Mouse (Mus musculus): ENCODE results near the gene Prkcd.

Prkcd gene

DNA sequence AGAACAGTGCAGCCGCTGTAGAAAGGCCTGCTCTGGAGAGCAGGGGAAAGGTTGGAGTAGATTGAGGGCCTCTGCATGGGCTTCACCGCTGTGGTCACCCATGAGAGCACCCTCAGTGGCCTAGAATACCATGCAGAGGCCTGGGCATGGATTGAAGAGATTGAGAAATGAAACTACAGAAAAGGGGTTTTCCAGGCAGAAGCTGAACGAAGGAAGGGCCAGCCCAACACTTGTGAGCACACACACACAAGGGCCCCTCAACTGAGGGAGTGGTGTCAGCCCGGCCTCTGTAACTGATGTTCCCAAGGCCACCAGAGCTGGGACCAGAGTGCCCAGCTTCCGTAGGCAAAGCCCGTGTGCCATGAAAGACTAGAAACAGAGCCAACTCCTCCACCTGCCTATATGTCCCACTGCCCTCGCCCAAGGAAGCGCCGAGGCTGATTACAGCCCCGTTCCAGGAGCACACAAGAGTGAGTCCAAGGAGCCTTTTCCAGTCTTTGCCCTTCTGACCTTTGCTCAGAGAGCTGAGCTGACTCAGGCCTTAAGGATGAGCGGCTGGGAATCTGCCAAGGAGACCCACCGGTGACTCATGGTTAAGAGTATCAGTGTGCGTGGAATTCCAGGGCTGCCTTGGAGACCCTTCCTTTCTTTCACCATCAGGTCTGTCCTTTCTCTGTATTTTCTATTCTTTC is 9.4 kb upstream of the Prkcd start:
- no peak for ATAC-seq (ENCODE audit: insufficient number of reproducible peaks, low FRiP score, low TSS enrichment)

DNA sequence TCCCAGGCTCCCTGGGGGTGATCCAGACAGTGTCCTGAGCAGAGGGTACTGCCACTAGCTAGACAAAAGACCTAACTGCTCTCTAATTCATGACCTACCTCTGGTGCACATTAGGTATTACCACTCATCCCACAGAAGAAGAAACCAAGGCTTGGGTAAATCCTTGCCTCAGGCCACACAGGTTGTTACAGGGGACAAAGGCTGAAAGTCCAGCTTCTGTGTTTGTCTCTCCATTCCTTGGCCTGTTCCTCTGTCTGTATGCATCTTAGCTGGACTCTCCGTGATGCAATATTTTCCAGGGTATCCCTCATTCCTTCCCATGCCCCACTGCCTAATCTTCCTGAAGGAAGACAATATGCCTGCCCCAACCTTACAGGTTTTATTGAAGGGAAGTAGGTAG is 8.4 kb upstream of the Prkcd start:
- ATAC-seq (ENCODE audit: insufficient number of reproducible peaks, low FRiP score, low TSS enrichment), result no peak

GRCm38 (mm10) chr14:30633708-30634107 is 7.7 kb upstream of the Prkcd start:
- ATAC-seq (ENCODE audit: insufficient number of reproducible peaks, low FRiP score, low TSS enrichment), result no peak

- no peak for ATAC-seq (ENCODE audit: insufficient number of reproducible peaks, low FRiP score, low TSS enrichment)
Observed at GRCm38 (mm10) chr14:30631834-30632233, 5.8 kb upstream of the Prkcd start.

- ATAC-seq (ENCODE audit: insufficient number of reproducible peaks, low FRiP score, low TSS enrichment), result no peak
Observed at GRCm38 (mm10) chr14:30630811-30631576, 5.0 kb upstream of the Prkcd start.

GRCm38 (mm10) chr14:30629839-30630238 is 3.8 kb upstream of the Prkcd start:
- ATAC-seq (ENCODE audit: insufficient number of reproducible peaks, low FRiP score, low TSS enrichment), result no peak

- ATAC-seq (ENCODE audit: insufficient number of reproducible peaks, low FRiP score, low TSS enrichment), result no peak
Observed at GRCm38 (mm10) chr14:30628235-30628634, 2.2 kb upstream of the Prkcd start.

DNA sequence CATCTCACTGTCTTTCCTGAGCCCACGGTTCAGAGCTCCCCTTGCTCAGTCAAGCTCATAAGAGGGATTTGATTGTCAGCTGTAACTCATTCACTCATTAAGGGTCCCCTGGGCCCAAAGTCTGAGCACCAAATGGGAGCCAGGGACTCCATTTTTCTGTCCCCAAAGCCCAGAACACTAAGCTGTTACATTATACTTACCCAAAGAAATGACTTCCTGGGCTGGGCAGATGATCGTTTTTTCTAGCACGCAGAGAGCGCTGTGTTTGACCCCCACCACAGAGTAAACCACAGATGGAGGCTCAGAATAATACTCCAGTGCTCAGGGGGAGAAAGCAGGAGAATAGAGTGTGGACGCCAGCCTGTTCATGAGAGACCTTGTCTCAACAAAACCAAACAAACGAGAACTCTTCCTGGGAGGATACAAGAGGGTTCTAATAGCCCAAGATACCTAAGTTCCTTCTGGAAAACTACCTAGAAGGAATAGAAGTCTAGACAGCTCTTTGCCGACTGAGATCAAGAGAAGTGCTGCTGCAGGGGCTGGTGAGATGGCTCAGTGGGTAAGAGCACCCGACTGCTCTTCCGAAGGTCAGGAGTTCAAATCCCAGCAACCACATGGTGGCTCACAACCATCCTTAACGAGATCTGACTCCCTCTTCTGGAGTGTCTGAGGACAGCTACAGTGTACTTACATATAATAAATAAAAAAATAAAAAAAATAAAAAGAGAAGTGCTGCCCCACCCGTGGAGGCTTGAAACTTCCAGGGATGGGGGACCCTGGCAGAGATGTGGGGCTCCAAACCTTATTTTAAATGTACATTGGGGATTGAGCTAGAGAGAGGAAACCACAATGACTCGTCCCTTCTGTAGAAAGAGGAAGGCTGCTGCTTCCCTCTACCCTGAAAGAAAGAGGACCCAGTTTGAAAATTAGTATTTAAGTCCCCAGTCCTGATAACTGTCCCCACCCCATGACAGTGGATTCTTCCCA is 1.0 kb upstream of the Prkcd start:
- no peak for ATAC-seq (ENCODE audit: insufficient number of reproducible peaks, low FRiP score, low TSS enrichment)

- no peak for ATAC-seq (ENCODE audit: insufficient number of reproducible peaks, low FRiP score, low TSS enrichment)
Observed at GRCm38 (mm10) chr14:30625131-30625807, 741 bp downstream of the Prkcd start.

DNA sequence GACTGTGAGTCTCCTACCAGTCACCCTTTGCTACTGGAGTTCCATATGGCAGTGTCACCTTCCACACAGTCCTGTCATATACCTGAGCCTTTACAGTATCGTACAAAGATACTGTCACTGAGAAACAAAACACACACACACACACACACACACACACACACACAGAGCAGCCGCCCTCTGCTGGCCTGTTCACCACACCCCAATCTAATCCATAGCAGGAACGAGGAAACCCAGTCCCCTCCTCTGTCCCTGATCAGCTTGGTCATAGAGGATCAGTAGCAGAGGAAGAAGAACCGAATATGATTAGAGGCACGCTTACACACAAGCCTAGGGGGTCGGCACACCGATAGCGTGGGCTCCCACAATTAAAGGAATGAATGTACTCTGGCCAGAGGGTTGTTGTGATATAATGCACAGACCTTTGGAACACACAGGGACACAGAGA is 1.7 kb downstream of the Prkcd start:
- no peak for ATAC-seq (ENCODE audit: insufficient number of reproducible peaks, low FRiP score, low TSS enrichment)

- no peak for ATAC-seq (ENCODE audit: insufficient number of reproducible peaks, low FRiP score, low TSS enrichment)
Observed at GRCm38 (mm10) chr14:30622556-30622955, 3.5 kb downstream of the Prkcd start.

GRCm38 (mm10) chr14:30622130-30622529 is 3.9 kb downstream of the Prkcd start:
- no peak for ATAC-seq (ENCODE audit: insufficient number of reproducible peaks, low FRiP score, low TSS enrichment)

GRCm38 (mm10) chr14:30619982-30620578 is 5.9 kb downstream of the Prkcd start:
- ATAC-seq (ENCODE audit: insufficient number of reproducible peaks, low FRiP score, low TSS enrichment), result peak; percentile 34; the same call in 1 of the 2 replicates

DNA sequence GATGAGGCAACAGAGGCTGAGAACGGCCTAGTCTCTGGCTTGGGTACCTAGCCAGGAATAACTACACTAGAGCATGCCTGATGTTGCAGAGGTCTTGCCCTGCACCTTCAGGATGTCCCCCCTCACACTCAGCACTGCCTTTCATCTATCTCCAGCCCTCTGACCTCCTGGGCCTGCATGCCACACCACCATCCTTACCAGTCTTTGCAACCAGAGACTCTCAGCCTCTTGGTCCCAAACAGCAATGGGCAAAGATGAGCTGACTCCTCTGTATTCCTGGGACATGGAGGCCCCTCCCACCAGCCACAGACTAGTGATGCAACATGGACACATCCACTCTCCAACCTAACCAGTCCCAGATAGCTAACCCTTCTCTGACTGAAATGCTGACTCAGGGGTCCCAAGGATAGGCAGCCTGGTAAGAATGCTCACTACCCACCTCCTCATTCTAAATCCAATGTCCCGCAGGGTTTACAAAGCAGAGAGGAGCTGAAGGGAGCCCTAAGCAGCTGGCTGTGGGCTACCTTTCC is 7.2 kb downstream of the Prkcd start:
- ATAC-seq (ENCODE audit: insufficient number of reproducible peaks, low FRiP score, low TSS enrichment), result no peak

GRCm38 (mm10) chr14:30616751-30617150 is 9.3 kb downstream of the Prkcd start:
- ATAC-seq (ENCODE audit: insufficient number of reproducible peaks, low FRiP score, low TSS enrichment), result no peak

DNA sequence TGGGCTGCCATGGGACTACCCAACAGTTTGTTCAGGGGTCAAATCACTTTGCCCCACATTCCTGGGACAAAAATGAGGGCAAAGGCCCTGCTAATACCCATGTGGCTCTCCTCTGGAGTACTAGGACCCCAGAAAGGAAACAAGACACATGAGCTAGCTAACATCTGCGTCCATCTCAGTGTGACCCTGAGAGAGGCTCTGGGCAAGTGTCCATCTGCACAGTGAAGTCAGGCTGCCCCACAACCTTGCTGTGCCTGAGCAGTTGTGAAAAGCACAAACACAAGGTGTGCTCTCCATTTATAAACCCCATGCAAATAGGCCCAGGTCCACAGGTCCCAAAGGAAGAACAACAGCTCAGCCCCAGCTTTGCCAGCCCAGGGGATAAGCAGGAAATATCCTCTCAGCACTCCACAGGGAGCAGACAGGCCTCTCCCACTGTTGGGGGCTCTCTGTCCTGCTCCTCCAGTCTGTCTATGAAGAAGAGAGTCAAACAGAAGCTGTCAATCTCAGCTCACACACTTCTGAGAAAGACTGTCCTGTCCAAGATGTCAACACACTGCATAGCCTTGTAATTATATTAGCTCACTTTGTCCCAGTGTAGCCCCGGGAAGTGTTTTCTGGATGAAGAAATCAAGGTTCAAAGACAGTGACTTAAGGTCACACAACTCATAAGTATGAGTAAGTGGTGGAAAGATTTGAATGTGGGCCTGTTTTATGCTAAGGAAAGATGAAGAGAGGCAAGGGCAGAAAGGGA is 12.9 kb downstream of the Prkcd start:
- ATAC-seq (ENCODE audit: insufficient number of reproducible peaks, low FRiP score, low TSS enrichment), result no peak

GRCm38 (mm10) chr14:30612523-30612922 is 13.5 kb downstream of the Prkcd start:
- no peak for ATAC-seq (ENCODE audit: insufficient number of reproducible peaks, low FRiP score, low TSS enrichment)

- ATAC-seq (ENCODE audit: insufficient number of reproducible peaks, low FRiP score, low TSS enrichment), result no peak
Observed at GRCm38 (mm10) chr14:30610940-30611339, 15.1 kb downstream of the Prkcd start.

- ATAC-seq (ENCODE audit: insufficient number of reproducible peaks, low FRiP score, low TSS enrichment), result no peak
Observed at GRCm38 (mm10) chr14:30610304-30610703, 15.7 kb downstream of the Prkcd start.
